ENCODE assay signal across 7 mouse cellular contexts in genomic region chr6:17636764-17637170, GRCm38 (mm10). TPM values are rescaled to one million over a fixed set of nuclear protein-coding genes. Genes with fewer than 3 reads are reported as not detected.
DNase-seq lines count a peak whose midpoint lies in the region; ATAC-seq lines count a peak whose summit lies in the region.

No protein-coding gene starts in this region.

- peaks cover 5% of the 10 kb centered on the region; the same call in 1 of the 2 replicates for H3K4me1 ChIP-seq in intestine, embryonic 16.5 days (ENCODE audit: control insufficient read depth, insufficient read depth, low read length)
- peaks cover 6% of the 10 kb centered on the region; the same call in 1 of the 2 replicates for H3K4me1 ChIP-seq in midbrain, embryonic 11.5 days (ENCODE audit: control insufficient read depth, insufficient read depth, low read length)

- peak overlapping the region; percentile 98 for H3K9ac ChIP-seq in intestine, embryonic 16.5 days (ENCODE audit: low read depth, low read length)
- peak overlapping the region; percentile 96 for H3K9ac ChIP-seq in midbrain, embryonic 11.5 days (ENCODE audit: low read length)

- peak overlapping the region; percentile 97 for H3K27ac ChIP-seq in intestine, embryonic 16.5 days (ENCODE audit: low read length)
- H3K27ac ChIP-seq in midbrain, embryonic 11.5 days (ENCODE audit: low read depth, low read length), result peak overlapping the region; percentile 92

- no peaks in the 10 kb centered on the region for H3K27me3 ChIP-seq in intestine, embryonic 16.5 days (replicated peaks; ENCODE audit: control insufficient read depth, insufficient read depth, low read length)
- no peaks in the 10 kb centered on the region for H3K27me3 ChIP-seq in midbrain, embryonic 11.5 days (ENCODE audit: control insufficient read depth, insufficient read depth, low read length)

- peak overlapping the region; percentile 90 for H3K4me3 ChIP-seq in intestine, embryonic 16.5 days (ENCODE audit: low read length)
- peak overlapping the region; percentile 94 for H3K4me3 ChIP-seq in midbrain, embryonic 11.5 days (ENCODE audit: low read depth, low read length)

- H3K9me3 ChIP-seq in intestine, embryonic 16.5 days (ENCODE audit: control insufficient read depth, low read length), result no peaks in the 10 kb centered on the region
- H3K9me3 ChIP-seq in midbrain, embryonic 11.5 days (ENCODE audit: control insufficient read depth, low read length), result no peaks in the 10 kb centered on the region

- WGBS in intestine, embryonic 16.5 days, result 0% methylated on average over 32 of the region's 45 CpGs
- under 1% methylated on average over 26 of the region's 45 CpGs for WGBS in midbrain, embryonic 11.5 days

- intact Hi-C loops in gastrocnemius, postnatal 36 days (cut with DNase I), result no loop called here
- intact Hi-C loops in left cerebral cortex, postnatal 36 days (cut with DNase I), result no loop called here

- peak overlapping the region; percentile 52; the same call in 1 of the 2 replicates for H3K4me2 ChIP-seq in intestine, embryonic 16.5 days (ENCODE audit: low read depth, low read length)
- peak overlapping the region; percentile 49; the same call in 1 of the 2 replicates for H3K4me2 ChIP-seq in midbrain, embryonic 11.5 days

- peak; percentile 93 to 96 for DNase-seq in adrenal gland, adult 18-20 months (ENCODE audit: low spot score in 2 of 2)
- DNase-seq in embryo, embryonic 11 days, result peak; percentile 98
- DNase-seq in gastrocnemius, postnatal 36 days, result peak; percentile 91 to 93
- peak; percentile 93 to 97 for DNase-seq in left cerebral cortex, postnatal 36 days (ENCODE audit: low spot score in 2 of 2)
- peak; percentile 99 for DNase-seq in midbrain, embryonic 11.5 days (ENCODE audit: low spot score, missing footprints)
- peak; percentile 95 for DNase-seq in skeletal muscle tissue, adult 2 months (ENCODE audit: low read depth, low spot score)

- H3K36me3 ChIP-seq in intestine, embryonic 16.5 days (ENCODE audit: control insufficient read depth, insufficient read depth, low read length), result no peaks in the 10 kb centered on the region
- H3K36me3 ChIP-seq in midbrain, embryonic 11.5 days (ENCODE audit: control insufficient read depth, insufficient read depth, low read length), result no peaks in the 10 kb centered on the region

- ATAC-seq in intestine, embryonic 16.5 days, result peak; percentile 91
- ATAC-seq in midbrain, embryonic 11.5 days (ENCODE audit: low FRiP score), result peak; percentile 97

RNA-seq across cellular contexts. Expression of gene Capza2, which starts 0.7 kb away (rescaled TPM):
- total RNA-seq in adrenal gland, adult 18-20 months (2021), result 100 to 1,000 TPM; 126 to 161 TPM
- 100 to 1,000 TPM; 299 to 306 TPM for total RNA-seq in gastrocnemius, postnatal 36 days (2021)
- 235 and 245 TPM in 2 replicates for polyA plus RNA-seq in intestine, embryonic 16.5 days (2015; fragmentation: Nextera tagmentation; extraction: Ambion mirVana)
- 100 to 1,000 TPM; 229 to 230 TPM for total RNA-seq in left cerebral cortex, postnatal 36 days (2021)
- polyA plus RNA-seq in midbrain, embryonic 11.5 days (2014; fragmentation: Nextera tagmentation; extraction: Ambion mirVana), result 278 and 318 TPM in 2 replicates

RNA-seq across cellular contexts. Expression of gene St7, which starts 56.0 kb away (rescaled TPM):
- 10 to 100 TPM; 18.3 to 28.9 TPM for total RNA-seq in adrenal gland, adult 18-20 months (2021)
- total RNA-seq in gastrocnemius, postnatal 36 days (2021), result 10 to 100 TPM in 1 of 2 experiments, 1 to 10 TPM in 1; 9.6 to 10.6 TPM
- polyA plus RNA-seq in intestine, embryonic 16.5 days (2015; fragmentation: Nextera tagmentation; extraction: Ambion mirVana), result 20.5 and 21.8 TPM in 2 replicates
- total RNA-seq in left cerebral cortex, postnatal 36 days (2021), result 10 to 100 TPM; 28.7 to 44.5 TPM
- 36.6 and 38.6 TPM in 2 replicates for polyA plus RNA-seq in midbrain, embryonic 11.5 days (2014; fragmentation: Nextera tagmentation; extraction: Ambion mirVana)

Comparison
In these comparisons a context has a peak if more than half of its experiments do, and no peak if none do; other contexts are left out.
1. Peak in every context shown above with its lines: DNase-seq, ATAC-seq, H3K4me3 ChIP-seq and H3K27ac ChIP-seq.